Mouse (Mus musculus) monocyte, adult 5-6 weeks (primary cell): ENCODE data around the gene Rgs6. TPM values are rescaled to one million over a fixed set of nuclear protein-coding genes. Genes with fewer than 3 reads are reported as not detected.

Experiments
- ATAC-seq: fragments of 153-309, 156-312 bp; replicated peaks from 2 replicates; pipeline ENCODE4 v1.8.0; 2017; ENCODE audit warnings: mild to moderate bottlenecking; ENCODE audit not compliant: low TSS enrichment, insufficient number of reproducible peaks, severe bottlenecking, poor library complexity, low FRiP score
- total RNA-seq: library from RNA; stranded (forward); fragments of 200-1000, 200-491, 200-594 nt; gene quantifications from 3 replicates; pipeline ENCODE4 v1.2.3, GENCODE M21; 2017

Rgs6 gene
- total RNA-seq, 1 experiment from 2014 or later: not detected

DNA sequence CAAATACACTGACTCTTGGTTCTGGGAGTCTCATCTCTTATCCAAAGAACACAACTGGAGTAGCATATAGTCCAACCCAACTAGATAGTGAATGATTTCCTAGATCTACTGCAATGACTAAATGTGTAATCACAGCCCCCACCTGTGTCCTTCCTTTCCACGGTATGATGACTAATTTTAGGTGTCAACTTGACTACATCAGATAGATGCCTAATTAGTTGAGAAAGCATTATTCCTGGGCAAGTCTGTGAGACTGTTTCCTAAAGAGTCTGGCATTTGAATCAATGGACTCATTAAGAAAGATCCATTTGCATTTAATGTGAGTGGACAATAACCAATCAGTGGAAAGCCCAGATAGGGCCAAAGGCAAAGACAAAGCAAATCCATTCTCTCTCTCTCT is 591.8 kb downstream of the Rgs6 start:
- no peak for ATAC-seq

DNA sequence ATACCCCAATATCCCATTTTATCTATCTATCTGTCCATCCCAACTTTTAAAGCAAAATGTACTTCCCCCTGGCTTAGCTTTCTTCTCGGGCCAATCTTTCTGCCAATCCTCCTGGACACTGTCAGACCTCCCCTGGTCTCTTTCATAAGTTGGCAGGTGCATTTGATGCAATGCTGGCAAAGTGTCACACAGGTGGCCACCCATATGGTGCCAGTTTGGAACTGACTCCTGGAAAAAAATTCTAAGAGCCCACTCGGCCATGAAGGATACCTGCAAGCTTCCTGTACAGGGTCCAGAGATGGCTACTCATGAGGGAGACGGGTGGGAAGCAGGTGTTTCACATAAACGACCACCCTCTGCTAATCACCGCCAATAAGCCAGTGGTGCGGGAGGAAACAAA is 592.5 kb downstream of the Rgs6 start:
- no peak for ATAC-seq

- no peak for ATAC-seq
These were observed 613.6 kb downstream of the Rgs6 start for GRCm38 (mm10) chr12:83201674-83202073.

GRCm38 (mm10) chr12:83204361-83204760 is 616.3 kb downstream of the Rgs6 start:
- ATAC-seq: no peak

GRCm38 (mm10) chr12:83206866-83207265 is 618.8 kb downstream of the Rgs6 start:
- no peak for ATAC-seq

DNA sequence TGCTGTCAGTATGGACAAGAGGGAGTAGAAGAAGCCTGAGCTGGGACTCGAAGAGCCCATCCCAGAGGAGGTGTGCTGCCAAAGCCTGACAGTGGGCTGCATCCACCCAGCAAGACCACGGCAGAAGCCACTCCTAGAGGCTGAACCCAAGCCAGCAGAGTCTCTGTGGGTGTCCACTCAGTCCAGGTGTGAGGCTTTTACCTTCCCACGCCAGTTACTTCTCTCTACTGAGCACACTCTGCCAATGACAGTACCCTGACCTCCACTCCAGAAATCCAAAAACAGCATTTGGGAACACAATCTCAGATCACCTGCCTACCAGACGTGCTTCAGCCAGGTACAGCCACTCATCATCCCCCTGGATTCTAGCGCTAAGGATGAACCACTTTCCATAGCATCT is 619.4 kb downstream of the Rgs6 start:
- no peak for ATAC-seq

- ATAC-seq: no peak
These were observed 619.9 kb downstream of the Rgs6 start for GRCm38 (mm10) chr12:83208011-83208410.

GRCm38 (mm10) chr12:83208841-83209240 is 620.7 kb downstream of the Rgs6 start:
- no peak for ATAC-seq

DNA sequence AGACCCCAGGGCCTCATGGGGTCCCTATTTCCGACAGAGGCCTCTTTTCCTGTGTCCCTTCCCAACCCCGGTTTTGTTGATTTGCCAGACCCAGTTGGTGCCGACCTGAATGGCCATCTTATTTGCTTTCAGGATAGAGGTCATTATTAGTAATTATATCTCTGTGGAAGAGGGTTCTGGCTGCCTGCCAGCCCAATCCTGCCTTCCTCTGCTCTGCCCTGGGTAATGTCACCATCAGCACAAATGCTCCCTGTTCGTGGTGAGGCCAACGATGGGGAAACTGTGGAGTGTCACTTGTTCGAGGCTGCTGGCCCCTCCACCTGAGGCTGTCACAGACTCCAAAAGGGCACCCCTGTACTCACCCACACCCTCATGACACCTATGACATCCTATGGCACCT is 621.4 kb downstream of the Rgs6 start:
- ATAC-seq: no peak

DNA sequence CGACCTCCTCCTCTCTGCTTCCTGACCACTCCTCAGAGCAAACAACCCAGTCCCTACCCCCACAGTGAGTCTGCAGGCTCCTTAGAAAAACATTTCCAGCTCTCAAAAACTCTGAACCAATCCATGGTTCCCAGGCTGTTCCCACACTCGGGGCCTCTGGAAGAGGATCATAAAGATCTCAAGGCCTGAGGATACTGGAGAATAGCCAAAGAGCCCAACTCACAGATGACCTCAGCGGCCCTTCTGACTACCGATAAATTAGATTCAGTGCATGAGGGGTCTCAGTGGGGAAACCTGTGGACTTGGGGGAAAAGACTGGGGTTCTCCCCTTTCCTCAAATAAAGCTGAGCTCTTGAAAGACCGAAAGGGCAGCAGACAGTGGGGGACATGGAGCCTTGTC is 622.2 kb downstream of the Rgs6 start:
- no peak for ATAC-seq

- no peak for ATAC-seq
These were observed 622.6 kb downstream of the Rgs6 start for GRCm38 (mm10) chr12:83210735-83211134.

- ATAC-seq: no peak
These were observed 623.2 kb downstream of the Rgs6 start for GRCm38 (mm10) chr12:83211146-83211822.
